Mouse (Mus musculus): Measurements from ENCODE around the gene Uqcc3.
"Not testable (repeated sequence)": the region's sequence is repeated elsewhere in the genome, so short reads cannot be mapped to it uniquely, and the experiment has no call there.

GRCm38 (mm10) chr19:8896231-8896630 lies 15.5 kb upstream of the Uqcc3 start:
- TF ChIP-seq CTCF (IDR thresholded peaks at IDR 0.05; ENCODE audit: control insufficient read depth, insufficient read depth, insufficient replicate concordance, low read depth, low read length); POLR2A (IDR thresholded peaks at IDR 0.05; ENCODE audit: control insufficient read depth, low read depth, low read length): not testable (repeated sequence)
